28 mouse cellular contexts compared by ENCODE assay signal in the genomic region with DNA sequence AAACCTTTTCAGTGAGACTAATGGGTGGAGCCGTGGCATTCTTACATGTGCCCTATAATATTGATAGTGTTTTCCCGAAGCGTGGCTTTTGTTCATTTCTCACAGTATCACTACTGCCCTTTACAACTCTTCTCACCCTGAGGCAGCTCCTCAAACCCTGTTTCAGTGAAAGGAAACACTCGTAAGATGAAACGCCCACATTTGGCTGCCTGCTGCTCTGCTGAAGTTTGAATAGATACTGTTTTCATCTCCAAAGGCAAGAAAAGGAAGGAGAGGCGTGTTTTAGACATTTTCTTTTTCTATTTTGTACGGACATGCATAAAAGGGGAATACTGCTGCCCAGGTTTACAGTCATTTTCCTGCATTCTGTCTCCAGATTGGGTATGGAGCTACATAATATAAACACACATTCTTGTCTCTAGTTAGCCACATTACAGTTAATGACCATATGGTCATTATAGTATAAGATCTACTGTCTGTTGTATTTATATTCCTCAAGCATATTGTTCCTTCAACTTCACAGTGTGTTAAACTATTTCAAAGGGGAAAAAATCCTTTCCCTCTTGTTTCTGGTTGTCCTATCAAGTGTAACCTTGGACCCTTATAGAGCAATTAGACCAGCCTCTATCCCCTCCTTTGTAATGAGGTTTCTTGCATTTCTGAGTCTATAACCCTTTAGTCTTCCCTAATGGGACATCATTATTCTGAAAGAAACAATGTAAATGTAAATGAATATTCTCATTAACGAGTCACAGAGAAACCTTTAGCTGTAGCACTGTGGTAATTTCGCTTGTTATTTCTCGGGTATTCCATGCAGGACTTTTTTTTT.
DNase-seq lines count a peak whose midpoint lies in the region; ATAC-seq lines count a peak whose summit lies in the region.
"Had no signal": no experiment of that assay in that cellular context is flagged by ENCODE, and none has a peak within 500 bp of the region (broad histone marks: within the 10 kb centered on the region; RNA-seq: fewer than 3 reads in every experiment).

No protein-coding gene starts in this region.

- no peaks in the 10 kb centered on the region for H3K36me3 ChIP-seq in neural tube, embryonic 14.5 days (ENCODE audit: control insufficient read depth, insufficient read depth, low read length)
- H3K36me3 ChIP-seq in forebrain, embryonic 14.5 days (ENCODE audit: control insufficient read depth, insufficient read depth, low read length) = no peaks in the 10 kb centered on the region
- H3K36me3 ChIP-seq: G1E; hindbrain, embryonic 12.5 days; limb, embryonic 10.5 days; neural tube, embryonic 12.5 days had no signal

- WGBS in neural tube, embryonic 14.5 days = 49% methylated on average over 10 of the region's 10 CpGs
- WGBS in forebrain, embryonic 14.5 days = 9% methylated on average over 10 of the region's 10 CpGs

- intact Hi-C loops in left cerebral cortex, postnatal 14 days (cut with DNase I) = no loop called here

- no peak overlapping the region for H3K4me2 ChIP-seq in neural tube, embryonic 14.5 days (ENCODE audit: low read depth, low read length)
- H3K4me2 ChIP-seq in forebrain, embryonic 14.5 days (ENCODE audit: low read length) = peak overlapping the region; percentile 21; the same call in 1 of the 2 replicates
- H3K4me2 ChIP-seq: embryonic facial prominence, embryonic 13.5 days; heart, embryonic 13.5 days; hindbrain, embryonic 12.5 days; neural tube, embryonic 12.5 days had no signal

- no peaks in the 10 kb centered on the region for H3K27me3 ChIP-seq in neural tube, embryonic 14.5 days (ENCODE audit: control insufficient read depth, insufficient read depth, low read length)
- no peaks in the 10 kb centered on the region for H3K27me3 ChIP-seq in forebrain, embryonic 14.5 days (replicated peaks; ENCODE audit: control insufficient read depth, insufficient read depth, low read length)
- H3K27me3 ChIP-seq: CH12.LX; embryonic facial prominence, embryonic 13.5 days; heart, embryonic 13.5 days; hindbrain, embryonic 12.5 days; neural tube, embryonic 12.5 days; Patski had no signal

- H3K4me3 ChIP-seq in neural tube, embryonic 14.5 days (ENCODE audit: low read depth, low read length) = no peak overlapping the region
- H3K4me3 ChIP-seq in forebrain, embryonic 14.5 days (ENCODE audit: low read depth, low read length) = no peak overlapping the region
- H3K4me3 ChIP-seq: embryonic facial prominence, embryonic 13.5 days; erythroblast, embryonic 14.5 days; heart, adult 2 months; heart, embryonic 13.5 days; hindbrain, embryonic 12.5 days; limb, embryonic 10.5 days; neural tube, embryonic 12.5 days had no signal

- no peak overlapping the region for H3K9ac ChIP-seq in neural tube, embryonic 14.5 days (replicated peaks; ENCODE audit: low read depth, low read length)
- H3K9ac ChIP-seq in forebrain, embryonic 14.5 days (ENCODE audit: low read length) = no peak overlapping the region
- H3K9ac ChIP-seq: embryonic facial prominence, embryonic 13.5 days; heart, embryonic 13.5 days; hindbrain, embryonic 12.5 days; neural tube, embryonic 12.5 days had no signal

- 0 out of 2 replicates have a peak overlapping the region, but pooled peaks have one; percentile 44 for H3K27ac ChIP-seq in neural tube, embryonic 14.5 days (ENCODE audit: low read depth, low read length)
- H3K27ac ChIP-seq in forebrain, embryonic 14.5 days (ENCODE audit: low read depth, low read length) = no peak overlapping the region
- H3K27ac ChIP-seq: embryonic facial prominence, embryonic 13.5 days; heart, adult 2 months; heart, embryonic 13.5 days; hindbrain, embryonic 12.5 days; limb, embryonic 10.5 days; neural tube, embryonic 12.5 days had no signal

- H3K4me1 ChIP-seq in neural tube, embryonic 14.5 days (ENCODE audit: control insufficient read depth, insufficient read depth, low read length) = no peaks in the 10 kb centered on the region
- H3K4me1 ChIP-seq in forebrain, embryonic 14.5 days (ENCODE audit: control insufficient read depth, insufficient read depth, low read length) = peaks cover 6% of the 10 kb centered on the region
- H3K4me1 ChIP-seq: embryonic facial prominence, embryonic 13.5 days; heart, embryonic 13.5 days; hindbrain, embryonic 12.5 days; limb, embryonic 10.5 days; neural tube, embryonic 12.5 days had no signal

- ATAC-seq in neural tube, embryonic 14.5 days (ENCODE audit: low read depth) = no peak
- ATAC-seq in forebrain, embryonic 14.5 days = peak; percentile 80
- ATAC-seq: Patski had no signal

- no peaks in the 10 kb centered on the region for H3K9me3 ChIP-seq in neural tube, embryonic 14.5 days (ENCODE audit: control insufficient read depth, low read length)
- no peaks in the 10 kb centered on the region for H3K9me3 ChIP-seq in forebrain, embryonic 14.5 days (replicated peaks; ENCODE audit: control insufficient read depth, low read length)
- H3K9me3 ChIP-seq: embryonic facial prominence, embryonic 13.5 days; heart, embryonic 13.5 days; hindbrain, embryonic 12.5 days; limb, embryonic 10.5 days; neural tube, embryonic 12.5 days had no signal

- peak; percentile 8 to 28 for DNase-seq in left cerebral cortex, postnatal 14 days (ENCODE audit: low spot score in 2 of 2)
- no peak for DNase-seq in left cerebral cortex, adult 18-20 months (ENCODE audit: low spot score in 2 of 2)
- DNase-seq in neural tube, embryonic 10.5 days (ENCODE audit: extremely low spot score, low spot score) = no peak
- DNase-seq in forebrain, embryonic 14.5 days (ENCODE audit: low spot score) = peak; percentile 69
- peak; percentile 21 for DNase-seq in telencephalon, adult 2 months (ENCODE audit: low read depth, low spot score)
- no peak for DNase-seq in gastrocnemius, postnatal 25 days
- DNase-seq: adrenal gland, postnatal 36 days; B cell, adult 2 months; cerebellum, adult 11-12 months; cerebellum, postnatal 14 days; gastrocnemius, postnatal 36 days; heart, adult 2 months; heart, postnatal 14 days; kidney, adult 11 months; kidney, postnatal 4 days; liver; lung, postnatal 4 days; thymus, postnatal 25 days had no signal

Comparison
In these comparisons a context has a peak if more than half of its experiments do, and no peak if none do; other contexts are left out.
1. DNase-seq: peak in left cerebral cortex, postnatal 14 days (2 of 2), forebrain, embryonic 14.5 days (single experiment) and telencephalon, adult 2 months (single experiment); none in left cerebral cortex, adult 18-20 months (0 of 2), neural tube, embryonic 10.5 days (single experiment) and gastrocnemius, postnatal 25 days (single experiment).